Mouse (Mus musculus): ENCODE measurements around the gene Dcx. TPM values are rescaled to one million over a fixed set of nuclear protein-coding genes. Genes with fewer than 3 reads are reported as not detected.

Dcx gene
- polyA plus RNA-seq, 1 experiment from 2014 or later = 264 TPM

GRCm38 (mm10) chrX:143818961-143819360 is 114.2 kb downstream of the Dcx start:
- Histone ChIP-seq H3K4me2 (replicated peaks) (no peak overlapping the region), H3K27me3 (no peaks in the 10 kb centered on the region), H3K9me3 (no peaks in the 10 kb centered on the region), H3K4me3 (replicated peaks) (no peak overlapping the region), H3K27ac (no peak overlapping the region), H3K36me3 (no peaks in the 10 kb centered on the region), H3K9ac (replicated peaks) (no peak overlapping the region), H3K4me1 (replicated peaks) (no peaks in the 10 kb centered on the region)
- no peak for ATAC-seq
- WGBS = 92% methylated on average over 2 of the region's 2 CpGs

GRCm38 (mm10) chrX:143815948-143816347 is 117.2 kb downstream of the Dcx start:
- H3K4me2 ChIP-seq (replicated peaks) = no peak overlapping the region
- no peaks in the 10 kb centered on the region for H3K36me3 ChIP-seq
- no peak for ATAC-seq
- WGBS = 72% methylated on average over 1 of the region's 1 CpGs
- no peak overlapping the region for H3K9ac ChIP-seq (replicated peaks)
- H3K4me3 ChIP-seq (replicated peaks) = no peak overlapping the region
- H3K27ac ChIP-seq = no peak overlapping the region
- no peaks in the 10 kb centered on the region for H3K4me1 ChIP-seq (replicated peaks)
- no peaks in the 10 kb centered on the region for H3K27me3 ChIP-seq
- H3K9me3 ChIP-seq = no peaks in the 10 kb centered on the region

Small RNA genes within 50 kb of the gene (microRNA-seq; reads per million reads assigned to microRNA genes)
- gene Gm47298 = not detected

Other genes with a start within 250 kb of the Dcx start
- 1.9 and 3.2 TPM in 2 replicates for gene Capn6, start 105.9 kb downstream of the Dcx start, polyA plus RNA-seq (2015; fragmentation: Nextera tagmentation; extraction: Ambion mirVana)
- gene A730046J19Rik, start 220.4 kb upstream of the Dcx start, polyA plus RNA-seq (2015; fragmentation: Nextera tagmentation; extraction: Ambion mirVana) = 0.04 and 0.14 TPM in 2 replicates